Mouse (Mus musculus) bone marrow macrophage, adult 2 months (primary cell): Measurements from ENCODE around the gene Magoh.

ENCODE experiments used
- CTCF ChIP-seq: IDR thresholded peaks from 2 replicates; pipeline ENCODE4 v1.5.1; 2012; ENCODE audit warnings: low read depth, mild to moderate bottlenecking, low read length, moderate library complexity
- POLR2A ChIP-seq: IDR thresholded peaks from 2 replicates; pipeline ENCODE4 v1.6.1; 2012; ENCODE audit warnings: mild to moderate bottlenecking, low read depth, low read length, borderline replicate concordance

- TF ChIP-seq CTCF (no peak), POLR2A (no peak)
Measured at GRCm38 (mm10) chr4:107921152-107921695, 41.7 kb downstream of the Magoh start.
